Mouse (Mus musculus): ENCODE data around the gene Atg4a-ps.

Gene Atg4a-ps

GRCm38 (mm10) chr3:103627661-103628060 lies 18.2 kb downstream of the Atg4a-ps start:
- no peak for DNase-seq (ENCODE audit: low spot score)

GRCm38 (mm10) chr3:103626481-103626880 lies 19.4 kb downstream of the Atg4a-ps start:
- no peak for DNase-seq (ENCODE audit: low spot score)

- DNase-seq (ENCODE audit: low spot score), result no peak
Measured at GRCm38 (mm10) chr3:103625169-103625568, 20.7 kb downstream of the Atg4a-ps start.

DNA sequence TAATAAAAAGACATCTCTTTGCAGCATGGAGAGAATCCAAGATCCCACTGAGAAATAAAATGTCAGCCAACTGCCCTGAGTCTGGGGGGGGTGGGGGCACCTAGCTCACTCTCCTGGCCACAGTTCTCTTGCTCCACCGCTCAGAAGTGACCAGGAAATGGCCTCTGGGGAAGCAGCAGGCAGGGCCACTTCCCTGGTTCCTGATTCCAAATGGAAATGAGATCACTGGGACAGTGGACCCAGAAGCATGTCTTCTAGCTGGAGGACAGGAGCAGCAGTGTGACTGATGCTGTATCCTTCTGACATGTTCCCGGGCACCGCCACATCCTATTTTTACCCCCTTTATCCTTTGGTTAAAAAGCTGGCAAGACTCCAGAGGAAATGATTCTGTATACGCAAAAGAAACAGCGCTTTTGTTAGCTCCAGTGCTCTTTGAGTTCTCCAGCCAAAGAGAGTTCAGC lies 21.2 kb downstream of the Atg4a-ps start:
- no peak for DNase-seq (ENCODE audit: low spot score)

DNA sequence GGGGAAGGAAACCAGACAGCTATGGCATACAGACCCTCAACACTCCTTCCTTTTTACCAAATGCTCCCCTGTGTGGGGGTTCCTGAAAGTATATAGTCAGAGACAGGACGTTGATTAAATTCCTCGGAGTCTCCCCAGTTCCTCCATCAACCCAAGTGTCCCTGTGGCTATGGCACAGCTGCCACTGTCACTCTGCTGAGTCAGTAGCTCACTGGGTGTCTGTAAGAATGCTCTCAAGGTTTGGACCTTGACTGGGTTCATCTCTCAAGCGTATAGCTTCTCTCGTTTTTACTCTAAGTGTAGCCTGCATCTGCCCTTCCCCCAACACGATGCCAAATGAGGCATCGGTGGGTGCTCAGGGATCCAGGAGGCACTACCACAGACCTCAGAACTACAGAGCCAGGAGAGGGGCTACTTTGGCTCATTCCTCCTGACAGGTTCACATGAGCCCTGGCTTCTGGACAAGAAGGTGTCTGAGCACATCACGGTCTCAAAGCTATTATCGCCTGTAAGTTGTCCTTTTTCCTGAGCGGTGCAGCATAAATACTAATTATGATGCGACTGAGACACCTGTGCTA lies 21.9 kb downstream of the Atg4a-ps start:
- DNase-seq (ENCODE audit: low spot score), result no peak

DNA sequence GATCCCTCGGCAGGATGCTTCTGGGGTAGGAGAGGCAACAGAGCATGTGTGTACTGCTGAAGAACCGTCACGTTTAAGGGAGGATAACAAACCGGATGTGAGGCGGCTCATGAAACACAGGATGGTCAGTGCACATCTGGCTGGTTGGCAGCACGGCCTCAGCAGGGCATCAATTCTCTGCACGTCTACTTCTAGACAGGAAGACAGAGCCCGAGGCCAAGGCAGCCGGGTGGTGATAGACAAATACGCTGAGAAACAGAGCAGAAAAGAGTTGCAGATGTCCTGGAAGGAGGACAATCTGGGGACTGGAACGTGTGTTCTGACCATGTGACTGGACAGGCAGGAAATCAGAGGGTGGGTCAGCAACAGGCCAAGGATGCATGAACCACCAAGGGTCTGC lies 25.8 kb downstream of the Atg4a-ps start:
- DNase-seq (ENCODE audit: low spot score), result no peak

DNA sequence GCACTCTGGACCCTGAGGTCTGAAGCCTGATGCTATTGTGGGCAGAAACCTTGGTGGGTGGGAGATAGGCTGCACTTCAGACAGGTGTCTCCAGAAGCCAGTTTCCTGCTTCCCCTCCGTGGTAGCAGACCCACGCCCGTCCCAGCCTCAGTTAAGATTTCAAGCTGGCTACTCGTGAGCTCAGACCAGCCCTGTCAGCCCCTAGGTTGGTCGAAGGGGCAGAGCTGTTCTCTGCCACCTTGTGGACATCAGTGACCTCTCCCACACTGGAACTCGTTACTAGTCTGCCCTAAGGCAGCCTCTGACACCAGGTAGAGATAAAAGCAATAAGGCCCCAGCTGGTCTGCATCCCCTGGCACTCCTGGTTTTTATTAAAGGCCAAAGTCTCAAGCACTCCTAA lies 28.9 kb downstream of the Atg4a-ps start:
- no peak for DNase-seq (ENCODE audit: low spot score)

GRCm38 (mm10) chr3:103615621-103616020 lies 30.2 kb downstream of the Atg4a-ps start:
- DNase-seq (ENCODE audit: low spot score), result no peak

GRCm38 (mm10) chr3:103612636-103613355 lies 33.1 kb downstream of the Atg4a-ps start:
- no peak for DNase-seq (ENCODE audit: low spot score)

DNA sequence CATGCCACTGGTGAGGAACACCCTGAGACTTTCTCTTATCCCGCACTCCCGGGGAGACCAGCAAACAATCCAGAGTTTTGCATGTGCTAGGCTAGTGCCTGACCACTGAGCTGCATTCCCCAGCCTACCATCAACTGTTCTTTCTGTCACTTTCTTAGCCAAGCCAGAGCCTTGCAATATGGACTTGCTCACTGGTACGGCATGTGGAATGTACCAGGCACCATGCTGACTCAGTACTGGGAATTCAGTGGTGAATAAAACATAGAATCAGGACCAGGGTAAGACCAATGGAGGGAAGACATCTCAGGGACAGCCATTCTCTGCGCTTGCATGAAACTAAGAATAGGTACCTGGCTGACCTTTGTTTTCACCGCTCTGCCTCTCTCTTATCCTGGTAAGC lies 35.6 kb downstream of the Atg4a-ps start:
- DNase-seq (ENCODE audit: low spot score), result no peak

GRCm38 (mm10) chr3:103606660-103607595 lies 38.9 kb downstream of the Atg4a-ps start:
- DNase-seq (ENCODE audit: low spot score), result no peak

DNA sequence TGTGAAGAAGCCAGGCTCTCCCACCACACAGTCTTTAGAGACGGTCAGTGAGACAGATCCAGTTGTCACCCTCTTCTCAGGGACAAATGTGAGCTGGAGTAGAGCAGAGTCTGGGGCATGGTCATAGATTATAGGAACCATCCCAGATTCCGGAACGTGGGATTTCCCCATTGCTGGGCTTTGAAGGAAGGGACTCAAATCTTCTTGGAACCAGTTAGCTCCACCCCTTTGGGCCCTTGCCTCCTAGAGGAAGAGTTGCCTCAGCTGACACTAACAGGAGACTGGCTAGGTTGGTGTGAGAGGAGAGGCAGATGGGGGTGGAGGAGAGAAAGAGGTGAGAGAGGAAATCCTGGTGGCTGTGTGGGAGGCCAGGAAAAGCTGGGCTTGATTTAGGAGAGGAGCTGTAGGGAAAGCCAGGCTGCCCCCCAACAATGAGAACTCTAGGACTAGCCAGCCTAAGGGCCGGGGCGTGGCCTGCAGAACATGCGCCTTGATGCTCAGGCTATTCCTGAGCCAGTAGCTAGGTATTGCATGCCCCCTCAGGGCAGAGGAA lies 39.7 kb downstream of the Atg4a-ps start:
- no peak for DNase-seq (ENCODE audit: low spot score)

- no peak for DNase-seq (ENCODE audit: low spot score)
Measured at GRCm38 (mm10) chr3:103601561-103601960, 44.3 kb downstream of the Atg4a-ps start.

GRCm38 (mm10) chr3:103601011-103601410 lies 44.9 kb downstream of the Atg4a-ps start:
- no peak for DNase-seq (ENCODE audit: low spot score)

GRCm38 (mm10) chr3:103597586-103597985 lies 48.3 kb downstream of the Atg4a-ps start:
- no peak for DNase-seq (ENCODE audit: low spot score)

- DNase-seq (ENCODE audit: low spot score), result no peak
Measured at GRCm38 (mm10) chr3:103595271-103595810, 50.5 kb downstream of the Atg4a-ps start.

Data from yolk sac, embryonic 10.5 days (tissue).